Mouse (Mus musculus): ENCODE measurements around the gene Naa30. TPM values are rescaled to one million over a fixed set of nuclear protein-coding genes. Genes with fewer than 3 reads are reported as not detected.

The Naa30 gene
- polyA plus RNA-seq (2014; fragmentation: Nextera tagmentation; extraction: Ambion mirVana), result 13.3 and 14.0 TPM in 2 replicates

DNA sequence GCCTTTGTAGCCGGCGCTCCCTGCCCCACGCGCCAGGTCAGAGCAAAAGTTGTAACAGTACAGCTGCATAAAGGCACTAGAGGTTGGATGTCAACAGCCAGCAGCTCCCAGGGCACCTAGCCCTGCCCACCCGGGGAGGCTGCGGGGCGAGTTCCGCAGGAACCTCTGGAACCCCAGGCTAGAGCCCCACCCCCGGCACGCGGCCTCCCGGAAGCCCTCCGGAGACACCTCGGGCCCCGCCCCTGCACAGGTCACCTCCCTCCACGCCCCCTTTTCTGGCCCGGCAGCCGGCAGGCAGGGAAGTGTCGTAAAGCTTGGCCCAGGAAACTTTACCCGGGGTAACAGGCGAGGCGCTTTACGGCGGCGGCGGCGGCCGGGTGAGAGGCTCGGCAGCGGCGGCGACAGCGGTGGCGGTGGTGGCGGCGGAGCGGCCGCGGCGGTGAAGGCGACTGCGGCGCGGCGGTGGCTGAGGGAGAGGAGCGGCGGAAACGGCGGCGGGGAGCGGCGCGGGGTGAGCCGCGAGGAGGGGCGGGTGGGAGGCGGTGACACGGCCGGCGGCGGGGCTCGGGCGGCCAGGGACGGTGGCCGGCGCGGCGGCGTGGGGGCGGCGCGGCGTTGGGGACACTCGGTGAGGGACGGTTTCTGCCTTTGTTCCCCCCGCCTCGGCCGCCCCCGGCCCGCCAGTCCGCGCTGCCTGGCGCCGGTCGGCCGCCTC, at the start of gene Naa30:
Gene Naa30, plus strand, starts transcription at position 360 of the 715 bp plus-strand sequence.
- H3K4me1 ChIP-seq (ENCODE audit: control insufficient read depth, insufficient read depth, low read length), result peaks cover 19% of the 10 kb centered on the region
- H3K27me3 ChIP-seq (replicated peaks; ENCODE audit: control insufficient read depth, insufficient read depth, low read length), result no peaks in the 10 kb centered on the region
- no peaks in the 10 kb centered on the region for H3K9me3 ChIP-seq (ENCODE audit: control insufficient read depth, low read length)
- ATAC-seq (ENCODE audit: low read depth) (peak; percentile 95), DNase-seq (ENCODE audit: low spot score) (peak; percentile 98)
- peak within 1 kb of the TSS; percentile 75 for H3K27ac ChIP-seq (replicated peaks; ENCODE audit: low read depth, low read length)
- 0 out of 2 replicates have a peak, but pooled peaks cover 8% of the 10 kb centered on the region for H3K36me3 ChIP-seq (ENCODE audit: control insufficient read depth, insufficient read depth, low read length)
- WGBS, result 0% methylated on average over 12 of the region's 86 CpGs
- H3K4me2 ChIP-seq (ENCODE audit: low read depth, low read length), result peak within 1 kb of the TSS; percentile 94
- H3K9ac ChIP-seq (ENCODE audit: low read depth, low read length), result peak within 1 kb of the TSS; percentile 95
- peak within 1 kb of the TSS; percentile 94 for H3K4me3 ChIP-seq (ENCODE audit: low read depth, low read length)

DNA sequence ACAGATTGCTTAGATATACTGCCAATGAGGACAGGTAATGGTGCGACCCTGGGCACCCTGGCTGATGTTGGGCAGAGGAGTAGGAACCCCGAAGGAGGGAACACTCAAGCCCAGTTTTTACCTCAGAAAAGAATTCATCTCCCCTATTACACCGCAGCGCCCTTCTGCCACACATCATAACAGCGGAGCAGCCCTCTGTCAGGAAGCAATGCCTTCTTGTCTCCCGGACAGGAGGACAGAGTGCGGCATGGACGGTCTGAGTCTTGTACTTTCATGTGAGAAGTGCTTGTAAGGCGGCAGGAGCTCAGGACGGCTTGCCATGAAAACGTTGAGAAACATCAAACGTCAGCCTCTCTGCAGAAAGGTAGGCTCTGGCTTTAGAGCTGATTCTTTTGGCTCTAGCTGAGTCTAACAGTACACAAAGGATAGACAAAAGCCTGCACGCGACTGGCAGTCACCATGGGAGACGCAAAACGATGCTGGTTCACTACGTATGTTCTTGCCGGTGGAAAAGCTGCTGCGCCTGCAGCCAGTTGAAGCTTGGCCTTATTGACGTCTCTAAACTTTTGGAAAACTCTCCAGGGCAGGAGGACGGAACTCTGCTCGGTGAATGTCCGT, 44.8 kb upstream of the Naa30 start:
- Histone ChIP-seq H3K27ac (replicated peaks; ENCODE audit: low read depth, low read length) (no peak overlapping the region), H3K9ac (ENCODE audit: low read depth, low read length) (no peak overlapping the region), H3K4me1 (ENCODE audit: control insufficient read depth, insufficient read depth, low read length) (no peaks in the 10 kb centered on the region), H3K4me2 (ENCODE audit: low read depth, low read length) (no peak overlapping the region), H3K27me3 (replicated peaks; ENCODE audit: control insufficient read depth, insufficient read depth, low read length) (no peaks in the 10 kb centered on the region), H3K4me3 (ENCODE audit: low read depth, low read length) (no peak overlapping the region), H3K9me3 (ENCODE audit: control insufficient read depth, low read length) (no peaks in the 10 kb centered on the region), H3K36me3 (ENCODE audit: control insufficient read depth, insufficient read depth, low read length) (no peaks in the 10 kb centered on the region)
- no peak for DNase-seq (ENCODE audit: low spot score)
- 73% methylated on average over 23 of the region's 23 CpGs for WGBS
- no peak for ATAC-seq (ENCODE audit: low read depth)

DNA sequence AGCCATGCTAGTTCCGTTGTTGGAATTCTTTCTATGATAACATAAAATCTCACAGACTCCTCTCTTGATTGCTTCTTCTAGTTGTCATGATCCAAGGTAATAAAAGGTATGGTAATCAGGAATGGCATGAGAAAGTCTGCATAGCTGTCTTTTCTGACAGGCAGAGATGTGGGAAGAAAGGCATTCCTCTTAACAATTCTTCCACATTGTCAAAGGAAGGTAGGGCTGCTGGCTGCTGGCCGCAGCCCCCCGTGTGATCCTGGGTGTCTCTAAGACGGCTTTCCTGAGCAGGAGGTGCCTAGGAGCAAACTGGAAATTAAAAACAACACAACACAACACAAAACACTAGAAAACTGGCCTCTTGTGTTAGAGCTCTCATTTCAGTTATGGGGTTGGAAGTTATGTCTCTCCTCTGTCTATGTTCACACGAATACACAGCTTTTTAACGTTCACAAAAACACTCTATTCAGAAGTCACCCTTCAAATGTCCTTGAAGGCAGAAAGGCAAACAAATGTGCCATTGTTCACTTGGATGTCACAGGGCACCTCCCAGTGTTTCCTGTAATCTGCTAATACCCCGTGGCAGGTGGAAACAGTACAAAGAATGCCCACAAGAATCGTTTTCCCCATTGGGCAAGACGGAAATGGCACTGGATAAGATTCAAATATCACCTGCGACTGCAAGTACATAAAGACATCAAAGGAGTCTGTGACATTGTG, 43.3 kb upstream of the Naa30 start:
- 47% methylated on average over 10 of the region's 10 CpGs for WGBS
- H3K4me2 ChIP-seq (ENCODE audit: low read depth, low read length), result no peak overlapping the region
- H3K4me1 ChIP-seq (ENCODE audit: control insufficient read depth, insufficient read depth, low read length), result no peaks in the 10 kb centered on the region
- ATAC-seq (ENCODE audit: low read depth) (no peak), DNase-seq (ENCODE audit: low spot score) (peak; percentile 17)
- H3K27ac ChIP-seq (replicated peaks; ENCODE audit: low read depth, low read length), result no peak overlapping the region
- H3K4me3 ChIP-seq (ENCODE audit: low read depth, low read length), result no peak overlapping the region
- no peaks in the 10 kb centered on the region for H3K36me3 ChIP-seq (ENCODE audit: control insufficient read depth, insufficient read depth, low read length)
- no peaks in the 10 kb centered on the region for H3K27me3 ChIP-seq (replicated peaks; ENCODE audit: control insufficient read depth, insufficient read depth, low read length)
- no peak overlapping the region for H3K9ac ChIP-seq (ENCODE audit: low read depth, low read length)
- H3K9me3 ChIP-seq (ENCODE audit: control insufficient read depth, low read length), result no peaks in the 10 kb centered on the region

DNA sequence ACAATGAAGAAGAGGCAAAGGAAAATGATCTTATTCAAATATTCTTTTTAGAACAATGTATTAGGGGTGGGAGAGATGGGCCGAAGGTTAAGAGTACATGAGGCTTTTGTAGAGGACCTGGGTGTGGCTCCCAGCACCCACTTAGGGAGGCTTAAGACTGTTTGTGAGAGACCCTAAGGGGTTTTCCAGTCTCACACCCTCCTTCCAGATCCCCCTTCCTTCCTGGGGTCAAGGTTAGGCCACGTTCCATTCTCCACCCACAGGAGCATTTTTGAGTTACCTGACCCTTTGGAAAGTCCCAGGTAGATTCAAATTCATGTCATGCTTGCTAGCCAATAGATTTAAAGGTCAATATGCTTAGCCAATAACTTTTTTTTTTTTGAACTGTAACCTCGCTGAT, 39.6 kb upstream of the Naa30 start:
- Histone ChIP-seq H3K36me3 (ENCODE audit: control insufficient read depth, insufficient read depth, low read length) (no peaks in the 10 kb centered on the region), H3K9ac (ENCODE audit: low read depth, low read length) (no peak overlapping the region), H3K4me1 (ENCODE audit: control insufficient read depth, insufficient read depth, low read length) (no peaks in the 10 kb centered on the region), H3K27ac (replicated peaks; ENCODE audit: low read depth, low read length) (no peak overlapping the region), H3K27me3 (replicated peaks; ENCODE audit: control insufficient read depth, insufficient read depth, low read length) (no peaks in the 10 kb centered on the region), H3K4me3 (ENCODE audit: low read depth, low read length) (no peak overlapping the region), H3K9me3 (ENCODE audit: control insufficient read depth, low read length) (no peaks in the 10 kb centered on the region), H3K4me2 (ENCODE audit: low read depth, low read length) (no peak overlapping the region)
- WGBS, result 85% methylated on average over 3 of the region's 3 CpGs
- no peak for ATAC-seq (ENCODE audit: low read depth)
- DNase-seq (ENCODE audit: low spot score), result no peak

- ATAC-seq (ENCODE audit: low read depth) (no peak), DNase-seq (ENCODE audit: low spot score) (no peak)
- Histone ChIP-seq H3K27ac (replicated peaks; ENCODE audit: low read depth, low read length) (no peak overlapping the region), H3K9me3 (ENCODE audit: control insufficient read depth, low read length) (no peaks in the 10 kb centered on the region), H3K27me3 (replicated peaks; ENCODE audit: control insufficient read depth, insufficient read depth, low read length) (no peaks in the 10 kb centered on the region), H3K4me3 (ENCODE audit: low read depth, low read length) (no peak overlapping the region), H3K4me2 (ENCODE audit: low read depth, low read length) (no peak overlapping the region), H3K9ac (ENCODE audit: low read depth, low read length) (no peak overlapping the region), H3K36me3 (ENCODE audit: control insufficient read depth, insufficient read depth, low read length) (no peaks in the 10 kb centered on the region), H3K4me1 (ENCODE audit: control insufficient read depth, insufficient read depth, low read length) (no peaks in the 10 kb centered on the region)
- 53% methylated on average over 1 of the region's 1 CpGs for WGBS
Observed at GRCm38 (mm10) chr14:49138171-49138570, 33.9 kb upstream of the Naa30 start.

GRCm38 (mm10) chr14:49140756-49141155, 31.3 kb upstream of the Naa30 start:
- WGBS, result 86% methylated on average over 7 of the region's 7 CpGs
- Histone ChIP-seq H3K4me2 (ENCODE audit: low read depth, low read length) (no peak overlapping the region), H3K27me3 (replicated peaks; ENCODE audit: control insufficient read depth, insufficient read depth, low read length) (no peaks in the 10 kb centered on the region), H3K4me1 (ENCODE audit: control insufficient read depth, insufficient read depth, low read length) (no peaks in the 10 kb centered on the region), H3K9me3 (ENCODE audit: control insufficient read depth, low read length) (no peaks in the 10 kb centered on the region), H3K9ac (ENCODE audit: low read depth, low read length) (no peak overlapping the region), H3K36me3 (ENCODE audit: control insufficient read depth, insufficient read depth, low read length) (no peaks in the 10 kb centered on the region), H3K27ac (replicated peaks; ENCODE audit: low read depth, low read length) (no peak overlapping the region), H3K4me3 (ENCODE audit: low read depth, low read length) (no peak overlapping the region)
- no peak for DNase-seq (ENCODE audit: low spot score)
- no peak for ATAC-seq (ENCODE audit: low read depth)

GRCm38 (mm10) chr14:49153801-49154200, 18.2 kb upstream of the Naa30 start:
- DNase-seq (ENCODE audit: low spot score) (peak; percentile 48), ATAC-seq (ENCODE audit: low read depth) (no peak)
- H3K27ac ChIP-seq (replicated peaks; ENCODE audit: low read depth, low read length), result no peak overlapping the region
- 25% methylated on average over 7 of the region's 7 CpGs for WGBS
- no peaks in the 10 kb centered on the region for H3K27me3 ChIP-seq (replicated peaks; ENCODE audit: control insufficient read depth, insufficient read depth, low read length)
- no peaks in the 10 kb centered on the region for H3K9me3 ChIP-seq (ENCODE audit: control insufficient read depth, low read length)
- no peak overlapping the region for H3K4me3 ChIP-seq (ENCODE audit: low read depth, low read length)
- H3K4me2 ChIP-seq (ENCODE audit: low read depth, low read length), result no peak overlapping the region
- no peak overlapping the region for H3K9ac ChIP-seq (ENCODE audit: low read depth, low read length)
- no peaks in the 10 kb centered on the region for H3K36me3 ChIP-seq (ENCODE audit: control insufficient read depth, insufficient read depth, low read length)
- H3K4me1 ChIP-seq (ENCODE audit: control insufficient read depth, insufficient read depth, low read length), result no peaks in the 10 kb centered on the region

DNA sequence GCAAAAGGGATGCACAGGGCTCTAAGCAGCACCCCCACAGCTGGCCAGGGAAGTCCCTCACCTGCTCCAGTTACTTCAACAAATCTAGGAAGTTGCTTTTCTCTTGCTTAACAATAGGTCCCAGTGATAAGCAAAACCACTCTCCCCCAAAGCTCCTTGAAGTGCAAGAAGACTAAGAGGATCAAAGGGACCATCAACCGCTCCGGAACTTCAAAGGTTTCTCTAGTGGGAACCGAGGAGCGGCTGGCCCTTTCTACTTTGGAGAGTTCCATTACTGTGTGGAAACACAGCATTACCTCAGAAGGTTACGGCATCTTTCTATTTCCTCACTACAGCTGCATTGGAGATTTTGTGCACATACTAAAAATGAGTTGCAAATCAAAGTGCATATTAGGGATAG, 16.5 kb upstream of the Naa30 start:
- peak; percentile 11 for DNase-seq (ENCODE audit: low spot score)
- no peak overlapping the region for H3K4me2 ChIP-seq (ENCODE audit: low read depth, low read length)
- ATAC-seq (ENCODE audit: low read depth), result no peak
- no peak overlapping the region for H3K4me3 ChIP-seq (ENCODE audit: low read depth, low read length)
- no peaks in the 10 kb centered on the region for H3K9me3 ChIP-seq (ENCODE audit: control insufficient read depth, low read length)
- H3K4me1 ChIP-seq (ENCODE audit: control insufficient read depth, insufficient read depth, low read length), result no peaks in the 10 kb centered on the region
- no peak overlapping the region for H3K9ac ChIP-seq (ENCODE audit: low read depth, low read length)
- no peaks in the 10 kb centered on the region for H3K27me3 ChIP-seq (replicated peaks; ENCODE audit: control insufficient read depth, insufficient read depth, low read length)
- H3K27ac ChIP-seq (replicated peaks; ENCODE audit: low read depth, low read length), result no peak overlapping the region
- H3K36me3 ChIP-seq (ENCODE audit: control insufficient read depth, insufficient read depth, low read length), result no peaks in the 10 kb centered on the region
- 26% methylated on average over 5 of the region's 5 CpGs for whole genome bisulfite sequencing

Measured in embryonic facial prominence, embryonic 14.5 days (tissue).